Mouse (Mus musculus) forebrain, embryonic 12.5 days (tissue): ENCODE measurements around the gene Gjd3. TPM values are rescaled to one million over a fixed set of nuclear protein-coding genes. Genes with fewer than 3 reads are reported as not detected.

Source experiments
- ATAC-seq: fragments of 200-750 bp; cut with Nextera tagmentation; 2 replicates; pipeline ENCODE4 v1.8.0; 2017; ENCODE audit warnings: moderate TSS enrichment; ENCODE audit not compliant: low FRiP score
- H3K27ac ChIP-seq: fragments of 300-500 bp; sonication (generic); 2 replicates; pipeline ENCODE4 v1.5.1; 2016; ENCODE audit warnings: mild to moderate bottlenecking
- H3K27me3 ChIP-seq: fragments of 300-500 bp; sonication (generic); 2 replicates; pipeline ENCODE4 v1.6.1; 2016; ENCODE audit warnings: mild to moderate bottlenecking
- H3K36me3 ChIP-seq: fragments of 300-500 bp; sonication (generic); replicated peaks from 2 replicates; pipeline ENCODE4 v1.6.1; 2016; ENCODE audit warnings: mild to moderate bottlenecking
- H3K4me1 ChIP-seq: fragments of 300-500 bp; sonication (generic); 2 replicates; pipeline ENCODE4 v1.6.1; 2016
- H3K4me2 ChIP-seq: fragments of 300-500 bp; sonication (generic); 2 replicates; pipeline ENCODE4 v1.6.1; 2016; ENCODE audit warnings: mild to moderate bottlenecking, moderate library complexity
- H3K4me3 ChIP-seq: fragments of 300-500 bp; sonication (generic); replicated peaks from 2 replicates; pipeline ENCODE4 v1.5.1; 2016; ENCODE audit warnings: mild to moderate bottlenecking
- H3K9ac ChIP-seq: fragments of 300-500 bp; sonication (generic); 2 replicates; pipeline ENCODE4 v1.6.1; 2016; ENCODE audit warnings: mild to moderate bottlenecking
- H3K9me3 ChIP-seq: fragments of 300-500 bp; sonication (generic); 2 replicates; pipeline ENCODE4 v1.6.1; 2016
- WGBS: fragments of 180-500 bp; shearing (Covaris S2); methylation state at CpG from one replicate; pipeline ENCODE4 v1.1.7; 2016; 5-methylcytosine and 5-hydroxymethylcytosine counted together
- polyA plus RNA-seq: library from polyadenylated mRNA; unstranded; fragments of >200 nt; fragmentation: Nextera tagmentation; extraction: Ambion mirVana; gene quantifications from 2 replicates; pipeline ENCODE4 v1.2.1, GENCODE M21; 2016

Gjd3 gene
- polyA plus RNA-seq, 1 experiment from 2014 or later = 0.47 TPM

- H3K9me3 ChIP-seq = no peaks in the 10 kb centered on the region
- WGBS = 49% methylated on average over 5 of the region's 5 CpGs
- 0 out of 2 replicates have a peak, but pooled peaks have one; percentile 9 for ATAC-seq
- H3K36me3 ChIP-seq = peaks cover 23% of the 10 kb centered on the region
- H3K9ac ChIP-seq = no peak overlapping the region
- peaks cover under 1% of the 10 kb centered on the region; the same call in 1 of the 2 replicates for H3K27me3 ChIP-seq
- peaks cover 17% of the 10 kb centered on the region for H3K4me1 ChIP-seq
- H3K4me3 ChIP-seq = no peak overlapping the region
- H3K4me2 ChIP-seq = no peak overlapping the region
- no peak overlapping the region for H3K27ac ChIP-seq
These were observed 7.7 kb downstream of the Gjd3 start for GRCm38 (mm10) chr11:98974871-98975719.

GRCm38 (mm10) chr11:98974213-98974612 lies 8.6 kb downstream of the Gjd3 start:
- H3K9ac ChIP-seq = no peak overlapping the region
- H3K27ac ChIP-seq = no peak overlapping the region
- no peak overlapping the region for H3K4me2 ChIP-seq
- peaks cover 23% of the 10 kb centered on the region for H3K36me3 ChIP-seq
- no peaks in the 10 kb centered on the region for H3K27me3 ChIP-seq
- H3K9me3 ChIP-seq = no peaks in the 10 kb centered on the region
- H3K4me3 ChIP-seq = no peak overlapping the region
- peaks cover 26% of the 10 kb centered on the region for H3K4me1 ChIP-seq
- no peak for ATAC-seq
- WGBS = 74% methylated on average over 6 of the region's 6 CpGs

GRCm38 (mm10) chr11:98973584-98973983 lies 9.2 kb downstream of the Gjd3 start:
- Histone ChIP-seq H3K4me3 (no peak overlapping the region), H3K9me3 (no peaks in the 10 kb centered on the region), H3K27ac (no peak overlapping the region), H3K9ac (no peak overlapping the region), H3K36me3 (peaks cover 23% of the 10 kb centered on the region), H3K4me1 (peaks cover 32% of the 10 kb centered on the region), H3K4me2 (no peak overlapping the region), H3K27me3 (no peaks in the 10 kb centered on the region)
- ATAC-seq = no peak
- 90% methylated on average over 14 of the region's 14 CpGs for WGBS

- H3K4me1 ChIP-seq = peaks cover 39% of the 10 kb centered on the region
- H3K27ac ChIP-seq = no peak overlapping the region
- no peaks in the 10 kb centered on the region for H3K9me3 ChIP-seq
- peaks cover 23% of the 10 kb centered on the region for H3K36me3 ChIP-seq
- H3K27me3 ChIP-seq = no peaks in the 10 kb centered on the region
- H3K9ac ChIP-seq = no peak overlapping the region
- no peak overlapping the region for H3K4me3 ChIP-seq
- no peak overlapping the region for H3K4me2 ChIP-seq
- 88% methylated on average over 9 of the region's 9 CpGs for whole genome bisulfite sequencing
- ATAC-seq = no peak
These were observed 9.9 kb downstream of the Gjd3 start for GRCm38 (mm10) chr11:98972801-98973360.

- Histone ChIP-seq H3K4me2 (no peak overlapping the region), H3K4me1 (peaks cover 46% of the 10 kb centered on the region), H3K4me3 (no peak overlapping the region), H3K36me3 (peaks cover 23% of the 10 kb centered on the region), H3K9me3 (no peaks in the 10 kb centered on the region), H3K27ac (no peak overlapping the region), H3K9ac (no peak overlapping the region), H3K27me3 (no peaks in the 10 kb centered on the region)
- ATAC-seq = peak; percentile 6; the same call in 1 of the 2 replicates
- 51% methylated on average over 9 of the region's 9 CpGs for WGBS
These were observed 10.6 kb downstream of the Gjd3 start for GRCm38 (mm10) chr11:98972215-98972614.

- Histone ChIP-seq H3K4me3 (no peak overlapping the region), H3K4me2 (no peak overlapping the region), H3K4me1 (peaks cover 53% of the 10 kb centered on the region), H3K36me3 (peaks cover 23% of the 10 kb centered on the region), H3K9ac (0 out of 2 replicates have a peak overlapping the region, but pooled peaks have one; percentile 7), H3K9me3 (no peaks in the 10 kb centered on the region), H3K27ac (peak overlapping the region; percentile 95), H3K27me3 (no peaks in the 10 kb centered on the region)
- 76% methylated on average over 23 of the region's 23 CpGs for WGBS
- no peak for ATAC-seq
These were observed 11.3 kb downstream of the Gjd3 start for GRCm38 (mm10) chr11:98971316-98972031.

GRCm38 (mm10) chr11:98970191-98970925 lies 12.5 kb downstream of the Gjd3 start:
- H3K27me3 ChIP-seq = no peaks in the 10 kb centered on the region
- H3K4me2 ChIP-seq = peak overlapping the region; percentile 48
- peak overlapping the region; percentile 41; the same call in 1 of the 2 replicates for H3K9ac ChIP-seq
- peak overlapping the region; percentile 95 for H3K27ac ChIP-seq
- no peak overlapping the region for H3K4me3 ChIP-seq
- WGBS = 61% methylated on average over 29 of the region's 29 CpGs
- H3K36me3 ChIP-seq = peaks cover 23% of the 10 kb centered on the region
- H3K9me3 ChIP-seq = no peaks in the 10 kb centered on the region
- ATAC-seq = no peak
- H3K4me1 ChIP-seq = peaks cover 64% of the 10 kb centered on the region

GRCm38 (mm10) chr11:98969496-98969927 lies 13.3 kb downstream of the Gjd3 start:
- H3K36me3 ChIP-seq = peaks cover 23% of the 10 kb centered on the region
- H3K4me2 ChIP-seq = peak overlapping the region; percentile 48
- WGBS = 9% methylated on average over 17 of the region's 17 CpGs
- H3K4me1 ChIP-seq = peaks cover 73% of the 10 kb centered on the region
- H3K9ac ChIP-seq = peak overlapping the region; percentile 41
- peak; percentile 47 for ATAC-seq
- peak overlapping the region; percentile 24 for H3K4me3 ChIP-seq
- H3K27ac ChIP-seq = peak overlapping the region; percentile 95
- no peaks in the 10 kb centered on the region for H3K9me3 ChIP-seq
- H3K27me3 ChIP-seq = no peaks in the 10 kb centered on the region

- Histone ChIP-seq H3K9ac (peak overlapping the region; percentile 41), H3K27me3 (peaks cover 2% of the 10 kb centered on the region; the same call in 1 of the 2 replicates), H3K4me3 (peak overlapping the region; percentile 24), H3K36me3 (peaks cover 23% of the 10 kb centered on the region), H3K4me2 (peak overlapping the region; percentile 48), H3K9me3 (no peaks in the 10 kb centered on the region), H3K4me1 (peaks cover 79% of the 10 kb centered on the region), H3K27ac (peak overlapping the region; percentile 95)
- WGBS = 3% methylated on average over 20 of the region's 20 CpGs
- ATAC-seq = peak; percentile 57
These were observed 13.9 kb downstream of the Gjd3 start for GRCm38 (mm10) chr11:98968716-98969495.

- Histone ChIP-seq H3K4me3 (peak overlapping the region; percentile 5; the same call in 1 of the 2 replicates), H3K27ac (peak overlapping the region; percentile 95), H3K4me2 (peak overlapping the region; percentile 48), H3K9ac (peak overlapping the region; percentile 41; the same call in 1 of the 2 replicates), H3K9me3 (no peaks in the 10 kb centered on the region), H3K27me3 (peaks cover 7% of the 10 kb centered on the region), H3K4me1 (peaks cover 87% of the 10 kb centered on the region), H3K36me3 (peaks cover 15% of the 10 kb centered on the region; the same call in 1 of the 2 replicates)
- no peak for ATAC-seq
- WGBS = 79% methylated on average over 16 of the region's 16 CpGs
These were observed 14.7 kb downstream of the Gjd3 start for GRCm38 (mm10) chr11:98968079-98968478.
